Mouse (Mus musculus) spleen, postnatal 10 days (tissue): ENCODE results near the gene Zfp451.

Experiments used
- DNase-seq, 2 experiments: peaks; one replicate each; pipeline ENCODE4 v3.0.0; 2021 to 2022; ENCODE audit warnings: low spot score in 2 of 2

Gene Zfp451

DNA sequence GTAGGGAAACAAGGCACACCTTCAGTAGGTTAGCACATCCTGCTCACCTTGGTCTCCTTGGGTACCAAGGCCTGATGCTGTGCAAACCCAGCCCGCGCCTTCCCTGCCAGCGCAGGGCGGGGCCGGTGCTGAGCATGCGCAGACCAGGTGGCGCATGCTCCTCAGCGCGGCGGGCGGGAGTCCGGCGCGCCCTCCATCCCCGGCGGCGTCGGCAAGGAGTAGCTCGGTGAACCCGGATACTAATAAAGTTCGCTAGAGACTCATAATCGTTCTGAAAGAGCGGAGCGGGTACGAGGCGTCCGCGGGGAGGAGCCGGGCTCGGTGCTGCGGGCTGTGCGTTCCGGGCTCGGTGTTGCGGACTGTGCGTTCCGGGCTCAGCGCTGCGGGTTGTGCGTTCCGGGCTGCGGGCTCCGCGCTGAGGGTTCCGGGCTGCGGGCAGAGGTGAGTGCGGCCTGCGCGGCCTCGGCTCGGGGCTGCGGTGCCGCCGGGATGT is 94.6 kb downstream of the Zfp451 start, which contains the start of gene Rab23:
Rab23 (plus strand) TSS at position 155 of the 493 bp plus-strand sequence.
- peak; percentile 68 to 82 for DNase-seq

DNA sequence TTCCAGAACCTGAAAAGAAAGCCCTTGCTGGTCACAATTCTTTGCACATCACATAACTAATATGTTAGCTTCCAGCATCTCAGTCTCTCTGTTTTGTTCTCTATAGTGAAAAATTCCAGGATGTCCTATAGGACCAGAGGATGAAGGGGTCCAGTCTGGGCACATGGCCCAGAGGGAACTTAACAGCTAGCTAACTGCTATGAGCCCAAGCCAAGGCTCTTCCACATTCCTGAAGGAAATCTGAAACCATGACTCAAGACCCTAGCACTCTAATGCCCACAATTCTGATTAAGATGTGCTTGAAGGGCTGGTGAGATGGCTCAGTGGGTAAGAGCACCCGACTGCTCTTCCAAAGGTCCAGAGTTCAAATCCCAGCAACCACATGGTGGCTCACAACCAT is 96.8 kb downstream of the Zfp451 start:
- no peak for DNase-seq

DNA sequence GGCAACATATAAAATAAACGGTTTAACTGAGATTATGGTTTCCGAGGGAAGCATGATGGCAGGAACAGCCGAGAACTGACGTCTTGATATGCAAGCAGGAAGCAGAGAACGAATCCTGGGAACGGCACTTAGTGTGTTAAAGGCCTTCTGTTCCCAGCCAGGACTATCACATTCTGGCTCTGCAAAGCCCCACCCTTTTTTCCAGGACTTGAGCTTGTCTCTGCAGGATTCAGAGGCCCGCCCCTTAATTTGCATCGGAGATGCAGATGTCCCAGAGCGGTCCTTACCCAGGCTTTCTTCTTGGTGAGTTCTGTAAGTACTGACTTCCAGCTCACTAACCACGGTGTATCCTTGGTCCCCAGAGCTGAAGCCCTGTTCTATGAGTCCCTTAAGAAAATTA is 99.6 kb downstream of the Zfp451 start:
- no peak for DNase-seq

DNA sequence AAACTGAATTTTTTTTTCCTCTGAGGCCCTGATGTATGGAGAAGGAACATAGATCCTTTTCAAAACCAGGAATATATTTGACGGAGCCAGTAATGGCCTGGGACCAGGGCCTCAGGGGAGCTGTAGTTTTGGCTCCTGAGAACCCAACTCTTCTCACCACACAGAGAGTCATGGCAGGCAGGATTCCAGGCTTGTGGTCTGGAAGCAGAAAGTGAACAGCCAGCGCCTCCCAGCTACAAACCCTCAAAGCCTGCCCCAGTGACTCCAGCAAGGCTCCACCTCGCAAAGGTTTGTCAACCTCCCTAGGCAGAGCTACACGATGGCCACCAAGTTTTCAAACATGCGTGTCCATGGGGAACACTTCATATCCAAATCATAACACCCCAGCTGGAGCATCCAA is 102.4 kb downstream of the Zfp451 start:
- no peak for DNase-seq
